In the genomic region with DNA sequence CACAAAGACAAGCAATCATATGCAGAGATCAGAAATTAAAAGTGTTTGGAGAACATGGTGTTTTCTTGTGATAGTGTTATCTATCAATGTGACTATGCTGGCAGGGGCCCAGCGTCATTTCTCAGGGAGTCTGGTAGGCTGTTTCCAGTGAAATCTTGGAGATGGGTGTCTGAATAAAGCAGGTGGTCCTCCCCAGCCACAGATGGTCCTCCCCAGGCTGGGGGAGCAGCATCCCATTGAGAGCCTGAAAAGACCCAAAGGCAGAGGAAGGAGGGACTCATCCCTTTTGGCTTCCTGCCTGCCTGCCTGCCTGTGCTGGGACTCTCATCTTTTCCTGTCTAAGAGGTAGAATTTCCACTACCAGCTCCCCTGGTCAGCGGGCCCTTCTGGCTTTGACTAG, we compare ENCODE assay signal across 14 mouse cellular contexts. TPM values are rescaled to one million over a fixed set of nuclear protein-coding genes. Genes with fewer than 3 reads are reported as not detected.
A peak's percentile ranks its signal among the peaks of the same experiment; 100 is the strongest.
DNase-seq lines count a peak whose midpoint lies in the region; ATAC-seq and TF ChIP-seq lines count a peak whose summit lies in the region.
"Had no signal": no experiment of that assay in that cellular context is flagged by ENCODE, and none has a peak within 500 bp of the region (broad histone marks: within the 10 kb centered on the region; RNA-seq: fewer than 3 reads in every experiment).

No protein-coding gene starts in this region.

- no peak for ATAC-seq in megakaryocyte progenitor cell, adult 5-6 weeks (replicated peaks; ENCODE audit: poor library complexity)

- DNase-seq in left cerebral cortex, adult 2 months (ENCODE audit: extremely low spot score in 1 of 2, low spot score in 2 of 2) = no peak
- DNase-seq in left cerebral cortex, adult 11 months (ENCODE audit: low spot score) = no peak
- DNase-seq in cerebellum, adult 9-10 months = peak; percentile 71
- DNase-seq in layer of hippocampus, adult 18-20 months (ENCODE audit: low spot score in 2 of 2) = peak; percentile 67 to 84
- peak; percentile 72 for DNase-seq in right cerebral cortex, postnatal 14 days
- DNase-seq in gastrocnemius, postnatal 25 days = no peak
- DNase-seq: heart, adult 18-20 months; lung, embryonic 14.5 days had no signal

- TF ChIP-seq CTCF in left cerebral cortex, adult 2 months (IDR thresholded peaks at IDR 0.05) = no peak

- H3K4me3 ChIP-seq in left cerebral cortex, adult 2 months = no peak overlapping the region
- H3K4me3 ChIP-seq: kidney, embryonic 15.5 days; limb, embryonic 12.5 days; midbrain, embryonic 12.5 days; neural tube, embryonic 13.5 days had no signal

- peak overlapping the region; percentile 63 for H3K27ac ChIP-seq in left cerebral cortex, adult 2 months
- H3K27ac ChIP-seq: hindbrain, embryonic 14.5 days; kidney, embryonic 15.5 days; limb, embryonic 12.5 days; midbrain, embryonic 12.5 days had no signal

- intact Hi-C loops in left cerebral cortex, adult 2 months (cut with DNase I) = no loop called here

RNA-seq across cellular contexts. Expression of gene Sel1l3, which starts 59.2 kb away (rescaled TPM):
- 10 to 100 TPM; 66.6 to 70.5 TPM for total RNA-seq in left cerebral cortex, adult 2 months (2021)
- 10 to 100 TPM; 36.1 to 41.7 TPM for total RNA-seq in layer of hippocampus, adult 18-20 months (2021)
- not detected in 2 replicates for total RNA-seq in megakaryocyte progenitor cell, adult 5-6 weeks (2015)
- total RNA-seq in megakaryocyte progenitor cell, adult 5-6 weeks (2017) = 0.03 TPM in 1 of 2 replicates, not detected in the other
- total RNA-seq in gastrocnemius, postnatal 25 days (2021) = 10 to 100 TPM; 71.7 to 90.2 TPM

Comparison
In these comparisons a context has a peak if more than half of its experiments do, and no peak if none do; other contexts are left out.
1. DNase-seq: peak in cerebellum, adult 9-10 months (single experiment), layer of hippocampus, adult 18-20 months (2 of 2) and right cerebral cortex, postnatal 14 days (single experiment); none in left cerebral cortex, adult 2 months (0 of 2), left cerebral cortex, adult 11 months (single experiment) and gastrocnemius, postnatal 25 days (single experiment).
2. RNA of gene Sel1l3, which starts 59.2 kb away (total RNA-seq): 71.7 to 90.2 TPM in gastrocnemius, postnatal 25 days, 66.6 to 70.5 TPM in left cerebral cortex, adult 2 months and 36.1 to 41.7 TPM in layer of hippocampus, adult 18-20 months; 0.03 TPM in megakaryocyte progenitor cell, adult 5-6 weeks; every median in the first group is over 10 times any median in the second.